Mouse (Mus musculus): Measurements from ENCODE around the gene Spint4.
"Not testable (repeated sequence)": the region's sequence is repeated elsewhere in the genome, so short reads cannot be mapped to it uniquely, and the experiment has no call there.

Gene Spint4

GRCm38 (mm10) chr2:164698201-164698600 lies at the start of gene Spint4:
Gene Spint4 (plus strand): TSS chr2:164698501.
- no peak for DNase-seq

- DNase-seq: peak; percentile 72
Measured at GRCm38 (mm10) chr2:164655858-164656257, 42.4 kb upstream of the Spint4 start, which contains the start of gene Wfdc10. Gene Wfdc10 (plus strand): TSS chr2:164656046.

DNA sequence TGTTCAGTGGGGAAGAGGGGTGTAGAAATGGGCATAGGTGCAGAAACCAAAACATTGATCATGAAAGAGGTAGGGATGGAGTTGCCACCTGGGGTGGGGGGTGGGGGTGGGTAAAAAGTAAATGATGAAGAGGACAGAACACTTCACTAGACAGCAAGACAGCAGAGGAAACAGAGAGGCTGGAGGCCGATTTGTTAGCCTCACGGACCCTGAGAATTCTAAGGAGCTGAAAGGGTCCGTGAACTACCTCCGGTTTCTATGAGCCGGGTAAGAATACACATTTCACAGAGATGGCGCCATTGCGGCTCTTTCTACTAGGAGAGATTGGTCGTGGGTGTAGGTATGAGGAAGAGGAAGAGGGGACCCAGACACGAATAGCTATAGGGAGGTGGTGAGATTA lies 41.8 kb upstream of the Spint4 start, which contains the start of gene Wfdc9:
Wfdc9 (minus strand) TSS at position 101 of the 400 bp plus-strand sequence.
- no peak for DNase-seq

- no peak for DNase-seq
Measured at GRCm38 (mm10) chr2:164664851-164665250, 33.5 kb upstream of the Spint4 start.

- DNase-seq: no peak
Measured at GRCm38 (mm10) chr2:164670261-164670660, 28.0 kb upstream of the Spint4 start.

DNA sequence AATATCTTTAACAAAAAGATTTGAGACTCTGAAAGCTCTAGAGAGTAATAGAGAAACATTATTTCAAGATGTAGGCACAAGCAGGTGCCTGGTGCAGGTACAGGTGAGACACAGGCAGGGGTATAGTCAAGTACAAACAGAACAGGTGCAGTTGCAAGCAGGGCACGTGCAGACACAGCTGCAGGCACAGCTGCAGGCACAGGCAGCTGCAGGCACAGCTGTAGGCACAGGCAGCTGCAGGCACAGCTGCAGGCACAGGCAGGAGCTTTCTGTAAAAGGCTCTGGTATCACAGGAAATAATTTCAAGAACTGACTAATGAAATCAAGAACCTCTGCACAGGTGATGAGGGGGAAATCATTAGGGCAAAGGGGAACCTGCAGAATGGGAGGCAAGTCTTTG lies 27.4 kb upstream of the Spint4 start:
- no peak for DNase-seq

DNA sequence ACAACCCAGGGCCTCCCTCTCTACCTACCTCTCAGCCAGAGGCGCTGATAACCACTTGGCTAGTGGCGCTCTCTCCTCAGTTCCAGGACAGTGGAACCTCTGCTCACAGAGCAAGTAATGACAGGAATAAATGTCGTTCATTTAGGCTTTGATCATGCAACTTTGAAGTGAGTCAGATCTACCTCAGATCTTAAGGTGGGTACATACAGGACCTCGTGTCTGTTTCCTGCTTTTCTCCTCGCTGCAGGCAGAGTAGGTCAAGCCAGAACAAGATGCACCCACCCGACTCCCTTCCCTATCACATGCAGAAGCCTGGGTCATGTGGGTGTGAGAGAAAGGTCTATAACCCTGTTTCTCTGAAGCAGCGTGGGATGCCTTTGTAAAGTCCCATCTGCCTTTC lies 24.3 kb upstream of the Spint4 start, which contains the start of gene Wfdc11:
Wfdc11 (minus strand) TSS at position 101 of the 400 bp plus-strand sequence.
- no peak for DNase-seq

GRCm38 (mm10) chr2:164676103-164676502 lies 22.2 kb upstream of the Spint4 start:
- DNase-seq: no peak

DNA sequence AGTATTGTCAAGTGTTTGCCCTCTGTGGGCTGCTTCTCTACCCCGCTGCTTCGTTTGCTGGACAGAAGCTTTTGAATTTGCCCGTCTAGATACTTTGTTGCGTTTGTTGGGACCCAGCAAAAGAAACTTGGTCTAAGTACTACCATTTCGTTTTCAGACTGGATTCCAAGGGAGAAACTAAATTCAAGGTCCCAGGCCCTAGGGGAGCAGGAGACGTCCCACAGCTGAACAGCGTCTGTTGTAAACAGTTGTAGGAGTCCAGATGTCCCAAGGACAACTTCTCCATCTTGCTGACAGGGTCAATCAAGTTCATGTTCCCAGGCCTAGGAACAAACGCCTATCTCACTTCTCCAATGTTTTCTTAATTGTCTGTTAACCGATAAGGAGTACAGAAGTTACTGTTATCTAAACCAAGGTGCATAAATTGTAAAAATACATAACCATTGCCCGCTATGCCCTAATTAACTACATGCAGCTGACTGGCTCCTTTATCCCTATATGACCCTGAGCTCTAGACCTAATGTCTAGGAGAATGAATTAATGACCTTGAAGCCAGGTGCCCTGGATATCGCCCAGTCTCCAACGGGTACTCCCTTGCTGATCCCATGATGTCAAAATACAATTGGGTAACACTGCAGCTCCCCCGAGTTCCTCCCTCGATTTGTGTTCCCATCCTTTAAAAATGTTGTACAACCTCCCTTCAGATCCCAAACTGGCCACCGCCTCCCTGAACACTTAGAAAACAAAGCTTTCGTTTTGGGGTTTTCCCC lies 21.2 kb upstream of the Spint4 start:
- peak; percentile 22 for DNase-seq

- DNase-seq: peak; percentile 87
Measured at GRCm38 (mm10) chr2:164678848-164679625, 19.3 kb upstream of the Spint4 start.

- peak; percentile 63 for DNase-seq
Measured at GRCm38 (mm10) chr2:164679906-164680305, 18.4 kb upstream of the Spint4 start.

DNA sequence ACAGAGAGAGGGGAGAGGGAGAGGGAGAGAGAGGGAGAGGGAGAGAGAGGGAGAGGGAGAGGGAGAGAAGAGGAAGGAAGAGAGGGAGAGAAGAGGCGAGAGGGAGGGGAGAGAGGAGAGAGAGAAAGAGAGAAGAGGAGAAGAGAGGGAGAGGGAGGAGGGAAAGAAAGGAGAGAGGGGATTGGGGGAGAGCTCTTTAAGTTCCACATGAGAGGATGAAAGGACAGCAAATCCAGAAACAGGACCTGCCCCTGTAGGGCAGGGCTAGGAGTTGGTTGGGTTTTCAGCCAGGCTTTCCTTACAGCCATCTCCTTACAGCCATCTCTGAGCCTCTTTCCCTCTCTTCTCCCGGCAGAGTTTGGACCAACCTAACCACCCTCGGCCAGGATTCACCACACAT lies 13.5 kb upstream of the Spint4 start, which contains the start of gene Wfdc13:
Wfdc13 (plus strand) TSS at position 301 of the 400 bp plus-strand sequence.
- DNase-seq: no peak

DNA sequence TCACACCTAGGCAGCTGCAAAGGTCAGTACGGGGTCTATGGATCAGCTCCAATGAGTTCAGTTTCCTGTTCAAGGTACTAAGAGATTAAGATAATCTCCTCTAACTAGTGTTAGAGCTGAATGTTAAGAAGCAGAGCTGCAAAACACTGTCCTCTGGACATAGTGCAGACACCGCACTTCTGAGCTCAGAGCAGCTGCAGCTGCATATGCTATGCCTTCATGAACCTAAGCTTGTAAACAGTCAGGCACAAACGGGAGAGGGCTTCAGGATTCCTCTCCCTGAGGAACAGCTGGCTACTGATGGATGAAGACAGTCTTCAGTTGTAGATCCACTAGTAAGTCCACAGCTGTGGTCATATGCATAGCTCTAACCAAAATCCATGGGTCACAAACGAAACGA lies 2.7 kb downstream of the Spint4 start:
- DNase-seq: no peak

- DNase-seq: no peak
Measured at GRCm38 (mm10) chr2:164701761-164702160, 3.5 kb downstream of the Spint4 start.

DNA sequence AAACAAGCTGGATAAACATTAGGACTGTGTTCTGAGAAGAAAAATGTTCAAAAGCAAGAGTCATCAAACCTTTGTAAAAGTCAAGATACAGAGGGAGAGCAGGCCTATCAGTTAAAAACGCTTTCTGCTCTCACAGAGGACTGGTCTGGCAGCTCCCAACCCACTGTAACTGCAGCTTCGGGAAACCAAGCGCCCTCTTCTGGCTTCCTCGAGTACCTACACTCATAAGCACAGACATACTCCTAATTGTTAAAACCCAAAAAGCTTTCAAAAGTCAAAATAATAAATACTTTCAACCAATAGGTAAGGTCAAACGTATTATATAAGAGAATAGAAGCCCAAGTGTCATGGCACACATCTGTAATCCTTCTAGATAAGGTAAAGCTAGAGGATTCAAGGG lies 5.9 kb downstream of the Spint4 start:
- no peak for DNase-seq

GRCm38 (mm10) chr2:164705328-164705727 lies 7.0 kb downstream of the Spint4 start:
- DNase-seq: no peak

GRCm38 (mm10) chr2:164705991-164706390 lies 7.7 kb downstream of the Spint4 start:
- no peak for DNase-seq

DNA sequence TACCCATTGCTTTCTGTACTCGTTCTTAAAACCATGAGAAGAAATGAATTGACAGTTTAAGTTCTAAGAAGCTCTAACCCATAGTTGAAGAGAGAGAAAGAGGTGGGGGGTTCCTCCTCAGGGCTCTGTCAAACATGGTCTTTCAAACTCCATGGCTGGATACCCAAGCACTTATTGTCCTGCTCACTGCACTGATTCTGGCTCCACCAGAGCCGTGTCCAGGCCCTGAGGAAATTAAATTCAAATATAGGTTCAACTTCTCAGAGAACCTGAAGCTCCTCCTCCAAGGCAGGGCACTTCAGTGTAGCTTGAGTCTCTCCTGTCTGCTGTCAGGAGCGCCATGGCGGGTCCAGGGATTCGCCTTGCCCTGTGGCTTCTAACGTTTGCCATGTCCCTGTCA lies 16.7 kb downstream of the Spint4 start, which contains the start of gene Spint5:
Spint5 (plus strand) TSS at position 301 of the 400 bp plus-strand sequence.
- no peak for DNase-seq

DNA sequence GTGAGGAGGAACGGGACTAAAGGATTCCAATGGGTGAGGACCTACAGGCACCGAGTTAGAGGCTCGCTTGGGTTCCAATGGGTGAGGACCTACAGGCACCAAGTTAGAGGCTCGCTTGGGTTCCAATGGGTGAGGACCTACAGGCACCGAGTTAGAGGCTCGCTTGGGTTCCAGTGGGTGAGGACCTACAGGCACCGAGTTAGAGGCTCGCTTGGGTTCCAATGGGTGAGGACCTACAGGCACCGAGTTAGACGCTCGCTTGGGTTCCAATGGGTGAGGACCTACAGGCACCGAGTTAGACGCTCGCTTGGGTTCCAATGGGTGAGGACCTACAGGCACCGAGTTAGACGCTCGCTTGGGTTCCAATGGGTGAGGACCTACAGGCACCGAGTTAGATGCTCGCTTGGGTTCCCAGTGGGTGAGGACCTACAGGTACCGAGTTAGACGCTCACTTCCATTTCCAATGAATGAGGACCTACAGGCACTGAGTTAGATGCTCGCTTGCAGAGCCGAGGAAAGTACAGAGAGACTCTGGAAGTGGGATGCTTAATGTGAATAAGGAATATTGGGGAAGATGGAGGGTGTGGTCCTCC lies 18.0 kb downstream of the Spint4 start:
- not testable (repeated sequence) for DNase-seq

DNA sequence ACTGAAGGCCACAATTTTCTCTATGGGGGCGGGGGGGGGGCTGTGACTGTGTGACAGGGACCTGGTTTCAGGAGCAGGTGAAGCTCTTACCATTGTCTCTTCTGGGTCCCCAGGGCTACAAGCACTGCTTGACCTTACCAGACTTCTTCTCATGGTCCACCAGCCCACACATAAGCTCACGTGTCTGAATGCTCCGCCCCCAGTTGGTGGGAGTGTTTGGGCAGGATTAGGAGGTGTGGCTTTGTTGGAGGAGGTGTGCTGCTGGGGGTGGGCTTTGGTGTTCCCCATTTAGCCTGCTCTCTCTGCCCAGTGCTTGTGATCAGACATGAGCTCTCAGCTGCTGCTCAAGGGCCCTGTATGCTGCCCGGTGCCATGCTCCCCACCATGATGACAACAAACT lies 25.0 kb downstream of the Spint4 start:
- no peak for DNase-seq

DNA sequence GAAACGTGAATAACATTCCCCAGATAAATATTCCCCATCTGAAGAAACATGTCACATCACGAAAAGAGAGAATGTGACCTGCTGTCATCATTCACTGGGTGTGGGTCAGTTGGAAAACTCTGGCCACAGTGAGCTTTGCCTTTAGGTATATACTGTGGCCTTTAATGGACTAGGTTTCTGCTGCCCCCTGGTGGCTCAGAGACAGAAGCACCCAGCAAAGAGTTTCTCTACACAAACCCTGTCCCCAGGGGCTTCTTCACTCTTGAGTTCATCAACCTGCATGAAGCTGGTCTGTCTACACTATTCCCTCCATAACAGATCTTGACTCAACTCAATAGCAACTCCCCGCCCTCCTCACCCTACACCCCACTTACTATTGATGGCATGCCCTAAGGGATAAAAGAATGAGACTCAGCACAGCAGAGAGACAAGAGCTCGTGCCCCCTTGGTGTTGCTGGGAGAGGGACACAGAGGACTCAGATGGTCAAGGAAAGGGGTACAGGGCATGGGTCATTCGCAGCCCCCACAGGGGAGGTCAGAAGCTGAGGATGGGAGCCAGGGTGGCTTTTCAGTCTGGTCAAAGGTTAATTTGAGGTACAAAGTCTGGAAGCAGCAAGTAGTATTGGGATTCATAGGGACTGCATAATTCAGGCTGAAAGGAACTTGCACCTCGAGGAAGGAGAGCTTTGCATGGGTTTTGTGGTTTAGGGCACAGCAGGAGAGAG lies 27.8 kb downstream of the Spint4 start:
- peak; percentile 74 for DNase-seq

DNA sequence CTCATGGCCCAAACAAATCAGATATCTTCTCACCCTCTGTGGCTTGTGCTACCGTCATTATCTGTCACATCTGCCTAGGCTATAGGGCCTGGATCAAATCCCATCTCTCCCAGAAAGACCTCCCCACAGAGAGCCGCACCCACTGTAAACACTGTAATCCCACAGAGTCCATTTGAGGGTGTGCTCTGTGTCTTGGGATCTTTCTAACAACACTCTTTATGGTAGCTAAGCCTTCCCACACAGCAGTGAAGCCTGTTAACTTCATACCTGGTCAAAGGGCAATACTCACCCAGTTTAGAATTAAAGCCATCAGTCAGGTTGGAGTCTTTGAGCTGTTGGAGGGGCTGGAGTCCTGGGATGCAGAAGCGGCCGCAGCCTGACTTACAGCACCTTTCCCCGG lies 33.4 kb downstream of the Spint4 start:
- no peak for DNase-seq

DNA sequence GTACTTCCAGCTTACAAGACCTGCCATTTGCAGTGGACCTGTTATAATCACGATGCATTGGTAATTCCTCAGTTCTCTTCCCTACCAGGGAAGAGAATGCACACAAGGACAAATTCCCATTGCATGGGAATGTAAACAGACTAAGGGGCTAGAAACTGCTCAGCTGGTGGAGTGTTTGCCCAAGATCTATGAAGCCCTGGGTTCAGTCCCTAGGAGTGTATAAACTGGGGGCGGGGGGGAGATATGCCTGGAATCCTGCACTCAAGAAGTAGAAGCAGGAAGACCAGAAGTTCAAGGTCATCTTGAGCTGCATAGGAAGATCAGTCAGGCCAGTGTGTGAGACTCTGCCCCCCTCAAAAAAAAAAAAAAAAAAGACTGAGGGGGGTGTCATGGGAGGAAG lies 35.0 kb downstream of the Spint4 start:
- DNase-seq: no peak

Measured in lung, postnatal 10 days (tissue).